Mouse (Mus musculus): Measurements from ENCODE around the gene Bbs9. TPM values are rescaled to one million over a fixed set of nuclear protein-coding genes. Genes with fewer than 3 reads are reported as not detected.
A peak's percentile ranks its signal among the peaks of the same experiment; 100 is the strongest.

The Bbs9 gene
- polyA plus RNA-seq, 1 experiment = 14.3 TPM

DNA sequence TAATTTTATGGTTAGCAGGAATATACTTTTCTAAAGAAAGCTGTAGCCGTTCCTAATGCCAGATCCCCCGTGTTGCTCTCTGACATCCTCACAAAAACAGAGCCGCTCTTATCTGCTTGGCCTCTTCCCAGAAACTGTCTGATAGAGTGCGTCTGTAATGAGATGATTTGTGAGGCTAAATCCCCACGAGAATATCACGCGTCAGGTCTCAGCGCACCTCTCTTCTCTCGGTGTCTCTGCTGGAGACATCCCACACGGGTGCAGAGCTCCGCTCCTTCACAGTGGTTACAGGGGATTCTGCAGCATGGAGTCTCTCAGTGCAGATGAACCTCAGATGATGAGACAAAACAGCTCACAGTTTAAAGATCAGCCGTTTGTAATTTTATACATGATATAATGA, 204.5 kb downstream of the Bbs9 start:
- DNase-seq (ENCODE audit: extremely low spot score in 1 of 2, low spot score in 1 of 2) = no peak

DNA sequence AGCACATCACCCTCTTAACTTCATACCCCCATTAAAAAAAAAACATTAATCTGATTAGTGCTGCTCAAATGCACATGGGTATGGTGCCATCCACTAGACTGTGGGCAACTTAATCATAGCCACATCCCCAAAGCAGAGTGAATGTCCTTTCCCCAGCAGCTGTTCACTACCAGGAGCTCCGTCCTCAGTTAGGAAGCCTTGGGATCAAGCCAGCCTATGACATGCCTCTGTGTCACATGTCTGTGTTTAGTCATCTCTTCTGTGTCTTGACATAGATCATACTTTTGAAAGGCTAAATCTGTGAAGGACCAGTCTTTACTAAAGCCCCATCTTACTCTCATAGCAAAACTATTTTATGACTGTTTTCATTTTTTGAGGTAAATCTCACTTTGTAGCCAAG, 205.0 kb downstream of the Bbs9 start:
- no peak for DNase-seq (ENCODE audit: extremely low spot score in 1 of 2, low spot score in 1 of 2)

DNA sequence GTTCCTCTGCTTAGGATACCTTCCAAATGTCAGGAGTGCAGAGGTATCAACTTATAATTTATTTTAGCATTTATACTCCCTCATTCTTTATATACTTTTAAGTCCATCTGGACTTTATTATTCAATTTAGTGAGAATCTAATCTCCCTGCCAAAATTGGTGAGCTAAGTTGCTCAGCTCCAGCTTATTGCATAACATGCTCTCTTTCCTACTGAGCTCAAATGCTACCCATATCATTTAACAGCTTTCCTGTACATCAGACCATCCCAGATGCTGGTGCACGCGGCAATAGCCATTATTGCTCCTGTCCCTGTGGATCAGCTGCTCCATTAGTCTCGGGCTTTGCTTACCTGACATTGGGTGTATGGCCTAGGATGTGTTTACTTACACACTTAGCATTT, 208.3 kb downstream of the Bbs9 start:
- DNase-seq (ENCODE audit: extremely low spot score in 1 of 2, low spot score in 1 of 2) = no peak

DNA sequence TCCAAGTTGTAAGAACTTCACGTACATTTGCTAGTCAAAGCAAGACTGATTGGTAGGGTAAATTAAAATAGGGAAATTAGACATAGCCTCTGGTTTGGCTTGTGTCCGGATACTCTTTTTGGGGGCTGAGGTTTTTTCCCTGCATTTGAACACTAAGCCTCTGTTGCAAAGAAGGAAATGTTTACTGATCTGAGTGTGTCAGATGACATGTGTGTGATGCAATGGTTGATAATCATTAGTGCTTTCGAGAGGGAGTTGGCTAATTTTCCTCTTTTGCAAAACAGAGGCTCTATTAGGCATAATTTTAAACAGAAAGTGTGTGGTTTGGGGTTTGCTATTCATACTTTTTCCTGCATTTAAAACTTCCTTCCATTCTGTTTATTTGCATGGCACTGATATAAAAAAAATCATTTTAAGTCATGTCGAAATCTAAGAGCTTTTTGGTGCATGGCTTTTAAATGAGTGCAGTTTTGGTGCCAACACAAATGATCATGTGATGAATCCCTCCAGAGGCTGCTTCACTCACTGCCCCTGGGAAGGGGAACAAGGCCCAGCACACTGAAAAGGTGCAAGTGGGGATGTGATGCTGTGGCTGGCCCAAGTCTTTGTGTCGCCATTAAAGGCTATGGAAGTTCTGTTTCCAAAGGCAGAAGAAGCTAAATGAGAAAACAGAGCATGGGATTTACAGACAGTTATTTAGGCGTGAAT, 211.4 kb downstream of the Bbs9 start:
- no peak for DNase-seq (ENCODE audit: extremely low spot score in 1 of 2, low spot score in 1 of 2)

DNA sequence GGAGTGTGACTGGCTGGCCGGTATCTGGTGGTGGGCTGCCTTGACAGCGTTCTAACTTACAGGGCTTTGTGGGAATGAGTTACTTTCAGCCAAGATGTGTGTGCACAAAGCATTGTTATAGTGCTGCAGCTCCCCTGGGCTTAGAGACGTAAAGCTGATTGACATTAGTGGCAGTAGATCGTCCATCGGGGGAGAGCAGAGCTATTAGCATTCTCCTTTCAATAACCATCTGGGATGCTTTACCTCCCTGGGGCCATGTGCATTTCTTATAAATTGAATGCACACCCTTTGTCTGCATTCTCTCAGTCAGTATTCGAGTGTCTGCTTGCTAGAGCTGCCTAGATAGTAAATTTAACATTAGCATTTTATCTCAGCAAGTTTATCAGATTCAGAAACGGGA, 214.7 kb downstream of the Bbs9 start:
- DNase-seq (ENCODE audit: extremely low spot score in 1 of 2, low spot score in 1 of 2) = no peak

DNA sequence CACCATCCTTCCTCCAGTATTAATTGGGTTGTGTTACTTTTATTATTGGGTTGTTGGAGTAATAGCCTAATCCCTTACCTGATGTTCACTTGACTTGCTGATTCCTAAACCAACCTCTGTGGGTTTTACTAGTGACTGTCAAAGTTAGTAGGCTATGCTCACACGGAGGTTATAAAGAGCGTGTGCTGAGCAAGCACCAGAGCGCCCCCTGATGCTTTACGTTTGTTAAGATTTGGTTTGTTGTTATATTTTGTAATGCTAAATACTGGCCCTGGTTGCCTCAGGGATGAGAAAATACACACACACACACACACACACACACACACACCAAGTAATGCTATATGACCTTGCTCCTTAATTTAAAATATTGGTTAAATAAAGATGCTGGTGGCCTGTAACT, 219.9 kb downstream of the Bbs9 start:
- no peak for DNase-seq (ENCODE audit: extremely low spot score in 1 of 2, low spot score in 1 of 2)

DNA sequence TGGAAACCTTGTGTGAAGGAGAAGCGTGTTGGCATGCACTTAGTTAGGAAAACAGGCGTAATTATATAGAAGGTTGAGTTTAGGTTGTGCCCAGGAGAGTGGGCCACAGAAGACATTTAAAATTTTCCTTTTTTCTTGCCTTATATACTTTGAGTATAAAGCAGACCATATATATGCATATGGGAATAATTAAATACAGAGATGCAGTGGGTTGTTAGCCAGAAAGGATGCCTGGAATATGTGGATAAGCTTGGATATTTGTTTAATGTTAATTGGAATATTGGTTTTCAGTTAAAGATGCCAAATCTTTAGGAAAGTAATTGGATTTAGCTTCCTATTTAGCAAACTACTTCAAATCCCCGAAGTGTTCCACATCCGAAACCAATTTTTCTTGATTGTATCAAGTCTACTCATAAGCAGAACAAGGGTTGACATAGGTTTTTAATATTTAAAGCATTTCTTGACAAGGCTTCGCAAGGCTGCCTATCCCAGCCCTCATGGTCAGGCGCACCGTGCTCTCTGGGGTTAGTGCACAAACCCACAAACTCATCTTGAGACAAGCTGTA, 221.4 kb downstream of the Bbs9 start:
- DNase-seq (ENCODE audit: extremely low spot score in 1 of 2, low spot score in 1 of 2) = no peak

DNA sequence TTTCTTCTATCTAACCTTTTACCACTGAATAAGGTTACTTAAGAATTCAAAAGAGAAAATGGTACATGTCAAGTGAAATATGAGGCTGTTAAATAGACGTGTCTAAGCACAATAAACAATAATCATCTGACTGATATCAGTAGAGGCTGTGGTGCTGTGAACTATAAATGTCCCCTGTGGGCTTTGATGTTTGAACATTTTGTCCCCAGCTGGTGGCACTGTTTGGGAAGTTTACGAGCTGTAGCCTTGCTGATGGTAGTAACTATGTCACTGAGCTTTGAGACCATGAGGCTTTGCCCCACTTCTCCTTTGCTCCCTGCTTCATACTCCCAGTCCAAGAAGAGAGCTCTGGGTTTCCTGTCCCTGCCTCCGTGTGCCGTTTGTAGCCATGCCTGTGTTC, 222.3 kb downstream of the Bbs9 start:
- no peak for DNase-seq (ENCODE audit: extremely low spot score in 1 of 2, low spot score in 1 of 2)

DNA sequence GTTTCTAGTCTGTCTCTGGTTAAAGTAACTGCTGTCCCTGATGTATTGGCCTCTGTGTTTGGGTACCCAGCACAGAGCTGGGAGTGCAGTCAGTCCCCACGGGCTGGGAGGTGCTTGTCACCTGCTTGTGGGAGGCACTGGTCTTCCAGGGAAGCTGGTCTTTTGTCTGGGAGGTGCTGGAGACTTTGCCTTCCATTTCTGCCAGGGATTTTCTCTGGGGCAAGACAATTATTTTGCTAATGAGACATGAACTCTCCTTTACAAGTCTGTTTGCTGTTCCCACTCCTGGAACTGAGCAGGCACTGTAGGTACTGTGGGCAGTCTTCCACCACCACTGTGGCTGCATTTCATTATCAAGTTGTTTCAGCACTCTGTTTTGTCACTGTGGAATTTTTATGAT, 223.0 kb downstream of the Bbs9 start:
- DNase-seq (ENCODE audit: extremely low spot score in 1 of 2, low spot score in 1 of 2) = no peak

DNA sequence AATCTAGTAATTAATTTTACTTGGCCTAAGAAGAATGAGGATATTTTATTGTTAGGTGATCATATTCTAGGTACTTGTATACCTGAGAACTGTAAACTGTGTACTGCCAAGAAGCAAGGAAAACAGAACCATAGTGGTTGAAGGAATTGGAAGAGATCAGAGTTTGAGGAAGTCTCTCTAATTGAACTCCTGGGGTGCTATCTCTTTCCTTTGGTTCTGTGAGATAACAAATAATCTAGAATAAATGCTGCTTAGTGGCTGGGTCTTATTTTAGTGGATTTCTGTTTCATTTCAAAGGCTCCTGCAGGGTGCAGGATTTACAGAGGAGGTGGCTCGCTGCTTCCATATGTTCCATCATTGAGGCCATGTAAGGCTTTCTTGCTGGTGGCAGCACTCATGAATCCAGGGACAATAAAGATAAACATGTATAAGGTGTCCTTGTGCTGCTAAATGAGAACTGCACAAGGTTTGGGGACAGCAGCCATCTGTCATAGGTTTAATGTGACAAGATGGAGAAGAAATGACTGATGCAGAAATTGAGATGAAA, 226.6 kb downstream of the Bbs9 start:
- peak in 1 of 2 experiments; percentile 27 for DNase-seq (ENCODE audit: extremely low spot score in 1 of 2, low spot score in 1 of 2)

DNA sequence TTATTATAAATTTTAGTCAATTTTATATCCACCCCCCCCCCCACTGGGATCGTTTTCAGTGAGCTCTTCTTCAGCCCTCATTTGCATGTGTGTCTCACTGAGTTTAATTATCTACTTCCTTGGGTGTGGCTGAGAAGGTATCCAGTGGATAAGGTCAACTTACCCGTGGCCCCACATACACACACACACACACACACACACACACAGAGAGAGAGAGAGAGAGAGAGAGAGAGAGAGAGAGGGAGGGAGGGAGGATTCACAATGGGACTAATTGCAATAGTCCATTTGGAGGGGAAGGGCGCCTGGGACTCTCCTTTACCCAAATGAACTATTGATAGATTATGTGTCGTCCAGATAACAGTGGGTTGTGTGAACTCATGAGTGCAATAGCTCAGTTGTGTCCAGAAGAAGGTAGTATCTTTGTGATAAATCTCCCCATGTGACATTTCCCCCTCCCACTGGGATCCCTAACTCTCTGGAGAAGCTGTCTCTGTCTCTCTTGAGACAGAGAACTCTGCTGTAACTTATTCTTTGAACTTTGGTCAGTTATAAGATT, 227.4 kb downstream of the Bbs9 start:
- no peak for DNase-seq (ENCODE audit: extremely low spot score in 1 of 2, low spot score in 1 of 2)

DNA sequence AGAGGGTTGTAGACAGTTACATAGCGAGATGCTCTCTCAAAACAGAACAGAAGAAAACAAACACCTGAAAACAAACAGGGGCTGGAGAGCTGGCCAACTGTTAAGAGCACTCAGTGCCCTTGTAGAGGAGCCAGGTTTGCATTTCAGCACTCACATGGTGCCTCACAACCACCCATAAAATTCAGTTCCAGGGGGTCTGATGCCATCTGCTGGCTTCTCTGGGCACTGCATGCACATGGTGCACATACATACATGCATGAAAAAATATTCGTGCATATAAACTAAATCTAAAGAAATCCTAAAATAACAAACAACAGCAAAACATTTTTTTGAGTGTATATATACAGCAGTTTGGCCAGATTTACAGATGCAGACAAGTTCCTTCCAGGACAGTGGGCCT, 228.0 kb downstream of the Bbs9 start:
- DNase-seq (ENCODE audit: extremely low spot score in 1 of 2, low spot score in 1 of 2) = no peak

DNA sequence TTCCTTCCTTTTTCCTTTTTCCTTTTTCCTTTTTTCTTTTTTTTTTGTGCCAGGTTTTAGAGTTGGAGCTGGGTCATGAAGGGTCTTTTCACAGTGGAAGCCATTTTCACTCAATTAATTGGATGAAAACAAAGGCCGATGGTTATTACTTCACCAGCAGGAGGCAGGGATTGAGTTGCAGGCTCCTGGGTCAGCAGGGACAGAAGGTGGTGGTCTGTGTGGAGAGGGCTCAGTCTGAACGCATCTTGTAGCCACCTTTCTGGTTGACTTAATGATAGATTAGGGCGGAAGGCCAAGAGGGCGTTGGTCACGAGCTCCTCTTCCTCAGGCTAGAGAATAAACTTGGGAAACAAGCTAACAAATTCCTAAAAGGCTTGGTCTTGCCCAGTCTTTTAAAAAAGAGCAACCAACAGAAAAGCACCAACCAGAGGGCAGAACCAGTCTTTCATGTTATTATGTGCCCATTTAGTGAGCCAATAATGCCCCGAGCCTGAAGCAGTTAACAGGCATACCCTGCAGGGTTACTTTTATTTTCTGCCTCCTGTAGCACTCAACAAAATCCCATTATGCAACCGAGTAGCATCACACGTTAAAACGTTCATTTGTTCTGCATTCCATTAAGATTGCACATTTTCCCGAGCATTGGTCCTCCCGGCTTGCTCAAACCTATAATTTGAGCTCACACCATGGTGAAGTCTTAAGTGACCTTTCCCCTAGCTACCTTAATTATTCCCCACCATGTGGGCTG, 231.8 kb downstream of the Bbs9 start:
- no peak for DNase-seq (ENCODE audit: extremely low spot score in 1 of 2, low spot score in 1 of 2)

DNA sequence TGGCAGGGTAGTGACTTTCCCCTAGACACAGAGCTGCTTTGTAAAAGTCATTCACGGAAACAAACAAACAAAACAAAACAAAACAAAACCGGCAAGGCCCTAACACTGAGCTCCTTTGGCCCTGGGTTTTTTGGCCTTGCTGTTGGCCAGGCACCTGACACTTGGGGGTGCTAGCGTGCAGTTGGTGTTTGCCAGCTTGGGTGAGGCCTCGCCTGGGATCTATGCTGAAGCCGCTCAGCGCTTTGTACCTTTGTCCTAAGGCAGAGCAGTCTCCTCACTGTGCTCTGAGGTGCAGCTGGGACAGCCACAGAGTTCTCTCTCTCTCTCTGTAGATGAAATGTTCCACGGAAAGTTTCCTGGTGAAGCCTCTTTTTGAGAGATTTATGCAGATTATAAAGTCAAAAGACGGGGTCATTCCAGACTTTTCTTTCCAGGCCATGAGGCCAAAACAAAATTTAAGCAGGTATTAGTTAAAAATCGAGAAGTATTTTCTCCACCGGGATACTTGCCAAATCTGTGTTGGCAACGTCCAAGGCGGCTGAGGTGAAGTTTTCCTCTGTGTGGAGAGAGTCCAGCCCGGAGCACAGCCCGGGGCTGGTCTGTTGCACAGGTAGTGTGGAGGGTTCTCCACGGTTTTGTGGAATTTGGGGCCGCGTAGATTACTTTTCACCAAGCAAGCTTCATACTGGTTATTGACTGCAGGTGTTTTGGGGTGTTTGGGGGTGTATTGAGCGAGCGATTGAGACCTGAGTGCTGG, 233.6 kb downstream of the Bbs9 start:
- peak in 1 of 2 experiments; percentile 64 for DNase-seq (ENCODE audit: extremely low spot score in 1 of 2, low spot score in 1 of 2)

DNA sequence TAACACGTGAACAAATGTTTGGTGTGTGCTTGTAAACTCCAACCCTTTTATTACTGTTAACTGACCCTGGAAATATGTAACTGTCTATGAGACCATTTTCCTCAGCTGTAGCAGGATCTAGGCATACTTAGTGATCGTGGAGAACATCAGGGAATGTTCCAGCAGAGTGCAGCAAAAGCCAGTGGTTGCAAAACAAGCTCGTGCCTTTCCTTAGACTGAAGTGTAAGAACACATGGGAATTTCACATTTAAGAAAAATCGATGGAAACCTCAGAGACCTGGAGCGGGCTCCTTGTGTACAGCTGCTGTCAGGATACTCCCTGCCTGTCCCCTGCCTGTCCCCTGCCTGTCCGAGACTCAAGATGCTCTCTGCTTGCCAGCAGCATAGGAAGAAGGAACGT, 234.5 kb downstream of the Bbs9 start:
- no peak for DNase-seq (ENCODE audit: extremely low spot score in 1 of 2, low spot score in 1 of 2)

DNA sequence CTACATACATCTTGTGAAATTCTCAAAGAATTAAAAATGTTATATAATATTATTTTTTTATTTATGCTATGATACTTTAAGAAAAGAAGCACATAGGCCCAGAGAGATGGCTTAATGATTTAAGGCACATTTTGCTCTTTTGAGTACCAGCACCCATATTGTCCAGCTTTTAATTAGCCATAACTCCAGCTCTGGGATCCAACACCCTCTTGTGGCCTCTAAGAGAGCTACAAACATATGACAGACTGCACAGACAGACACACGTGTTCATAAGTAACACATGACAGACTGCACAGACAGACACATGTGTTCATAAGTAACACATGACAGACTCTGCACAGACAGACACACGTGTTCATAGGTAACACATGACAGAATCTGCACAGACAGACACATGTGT, 235.8 kb downstream of the Bbs9 start:
- DNase-seq (ENCODE audit: extremely low spot score in 1 of 2, low spot score in 1 of 2) = no peak

DNA sequence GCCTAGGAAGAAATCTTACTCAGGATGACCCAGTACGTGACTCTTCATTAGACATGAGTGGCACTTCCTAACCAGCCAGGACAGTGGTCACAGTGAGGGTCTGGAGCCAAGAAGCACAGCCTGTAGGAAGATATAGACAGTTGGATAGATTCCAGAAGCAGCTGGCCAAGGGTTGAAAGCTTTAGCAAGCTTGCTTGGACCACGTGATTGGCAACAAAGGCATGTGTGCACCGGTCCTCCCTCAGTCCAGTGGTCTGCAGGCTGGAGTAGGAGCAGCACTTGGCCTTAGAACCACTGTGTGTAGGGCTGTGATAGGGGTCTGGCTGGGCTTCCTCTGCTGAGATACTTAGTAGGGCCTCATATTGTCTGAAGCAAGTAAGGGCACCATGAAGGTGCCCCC, 237.2 kb downstream of the Bbs9 start:
- no peak for DNase-seq (ENCODE audit: extremely low spot score in 1 of 2, low spot score in 1 of 2)

DNA sequence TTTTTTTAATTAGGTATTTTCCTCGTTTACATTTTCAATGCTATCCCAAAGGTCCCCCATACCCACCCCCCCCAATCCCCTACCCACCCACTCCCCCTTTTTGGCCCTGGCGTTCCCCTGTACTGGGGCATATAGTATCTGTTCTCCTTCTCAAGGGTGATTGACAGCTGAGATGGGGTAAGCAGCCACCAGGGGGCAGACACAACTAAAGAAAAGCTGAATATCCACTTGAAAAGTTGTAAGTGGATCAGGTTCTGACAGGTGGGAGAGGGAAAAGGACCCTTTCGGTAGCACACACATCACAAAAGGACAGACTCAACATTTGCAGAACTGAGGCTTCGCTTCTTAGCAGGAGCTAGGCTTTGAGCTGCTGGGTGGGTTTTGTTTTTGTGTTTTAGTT, 237.8 kb downstream of the Bbs9 start:
- peak in 1 of 2 experiments; percentile 70 for DNase-seq (ENCODE audit: extremely low spot score in 1 of 2, low spot score in 1 of 2)

DNA sequence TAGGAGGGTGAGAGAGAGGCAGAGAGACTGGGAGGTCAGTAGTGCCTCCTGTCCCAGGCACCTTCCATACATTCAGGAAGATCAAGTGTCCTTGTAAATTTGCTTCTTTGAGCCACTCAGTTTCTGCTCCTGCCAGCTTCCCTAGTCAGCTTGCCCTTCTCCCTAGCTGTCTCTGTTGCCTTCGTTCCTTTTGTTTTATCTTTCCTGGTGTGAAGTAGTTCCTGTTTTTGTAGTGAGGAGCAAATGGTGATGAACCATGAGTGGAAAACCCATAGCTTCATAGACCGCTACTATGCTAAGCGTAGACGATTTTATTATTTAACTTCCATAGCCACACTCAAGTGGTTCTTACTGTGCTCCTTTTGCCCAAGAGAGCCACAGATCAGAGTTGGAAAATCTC, 242.1 kb downstream of the Bbs9 start:
- no peak for DNase-seq (ENCODE audit: extremely low spot score in 1 of 2, low spot score in 1 of 2)

DNA sequence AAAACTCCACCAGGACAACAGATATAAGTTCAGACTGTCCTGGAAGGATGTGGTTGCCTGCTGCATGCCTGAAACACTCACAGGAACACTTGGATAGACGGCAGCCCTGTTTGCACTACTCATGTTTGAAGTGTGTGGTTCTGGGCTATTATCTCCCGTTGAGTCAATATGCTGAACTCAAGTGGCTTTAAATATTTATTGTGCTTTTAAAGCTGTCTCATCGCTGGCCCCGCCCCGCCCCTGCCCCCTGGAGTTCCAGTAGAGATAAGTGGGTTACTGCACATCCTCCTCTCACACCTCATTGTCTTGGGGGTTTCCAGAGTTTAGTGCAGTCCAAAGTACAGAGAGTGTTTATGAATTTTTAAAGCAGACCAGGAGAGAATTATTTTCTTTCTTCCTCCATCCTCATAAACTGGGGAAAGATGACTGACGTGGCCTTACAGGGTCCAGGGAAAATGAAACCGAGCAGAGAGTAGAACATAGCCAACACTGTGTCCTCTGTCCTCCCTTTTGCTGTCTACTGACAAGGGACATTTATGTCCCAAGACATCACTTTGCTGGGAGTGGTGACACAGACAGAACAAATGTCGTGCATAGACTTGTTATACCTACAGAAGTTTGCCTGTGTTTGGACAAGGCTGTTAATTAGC, 242.8 kb downstream of the Bbs9 start:
- no peak for DNase-seq (ENCODE audit: extremely low spot score in 1 of 2, low spot score in 1 of 2)

All from frontal cortex, adult 2 months (tissue).